Mouse (Mus musculus) intestine, postnatal 0 days (tissue): ENCODE data around the gene Gm5152. TPM values are rescaled to one million over a fixed set of nuclear protein-coding genes. Genes with fewer than 3 reads are reported as not detected.
"Not testable (repeated sequence)": the region's sequence is repeated elsewhere in the genome, so short reads cannot be mapped to it uniquely, and the experiment has no call there.

Experiments used
- ATAC-seq: fragments of 200-750 bp; cut with Nextera tagmentation; 2 replicates; pipeline ENCODE4 v1.8.0; 2017; ENCODE audit warnings: mild to moderate bottlenecking, moderate TSS enrichment, moderate library complexity
- H3K27ac ChIP-seq: fragments of 300-500 bp; sonication (generic); 2 replicates; pipeline ENCODE4 v1.5.1; 2014; ENCODE audit warnings: mild to moderate bottlenecking, low read depth, low read length, moderate library complexity
- H3K27me3 ChIP-seq: fragments of 300-500 bp; sonication (generic); replicated peaks from 2 replicates; pipeline ENCODE4 v1.6.1; 2014; ENCODE audit warnings: low read length, mixed read lengths; ENCODE audit not compliant: control insufficient read depth, insufficient read depth
- H3K36me3 ChIP-seq: fragments of 300-500 bp; sonication (generic); 2 replicates; pipeline ENCODE4 v1.6.1; 2014; ENCODE audit warnings: mild to moderate bottlenecking, moderate library complexity; ENCODE audit not compliant: control insufficient read depth, insufficient read depth
- H3K4me1 ChIP-seq: fragments of 300-500 bp; sonication (generic); replicated peaks from 2 replicates; pipeline ENCODE4 v1.6.1; 2014; ENCODE audit warnings: antibody characterized with exemption, low read length, mixed read lengths; ENCODE audit not compliant: control insufficient read depth, insufficient read depth
- H3K4me2 ChIP-seq: fragments of 300-500 bp; sonication (generic); replicated peaks from 2 replicates; pipeline ENCODE4 v1.6.1; 2014; ENCODE audit warnings: low read depth, mild to moderate bottlenecking, moderate library complexity
- H3K4me3 ChIP-seq: fragments of 300-500 bp; sonication (generic); 2 replicates; pipeline ENCODE4 v1.5.1; 2014; ENCODE audit warnings: low read depth, low read length
- H3K9ac ChIP-seq: fragments of 300-500 bp; sonication (generic); 2 replicates; pipeline ENCODE4 v1.6.1; 2014; ENCODE audit warnings: mild to moderate bottlenecking, low read depth, low read length
- H3K9me3 ChIP-seq: fragments of 300-500 bp; sonication (generic); 2 replicates; pipeline ENCODE4 v1.6.1; 2016; ENCODE audit warnings: mixed run types; ENCODE audit not compliant: control insufficient read depth
- CTCF ChIP-seq: sonication (generic); IDR thresholded peaks from 2 replicates; pipeline ENCODE4 v1.5.1; 2016; ENCODE audit warnings: low read depth, mild to moderate bottlenecking, control low read depth, antibody characterized with exemption, moderate library complexity
- WGBS: fragments of 180-500 bp; shearing (Covaris S2); extraction: QIAGEN DNeasy Blood & Tissue Kit; methylation state at CpG from one replicate; pipeline ENCODE4 v1.1.7; 2014; 5-methylcytosine and 5-hydroxymethylcytosine counted together
- polyA plus RNA-seq: library from polyadenylated mRNA; unstranded; fragments of >200 nt; fragmentation: Nextera tagmentation; extraction: Ambion mirVana; gene quantifications from 2 replicates; pipeline ENCODE4 v1.2.1, GENCODE M21; 2015

The Gm5152 gene
- polyA plus RNA-seq = not detected in 2 replicates

- H3K9me3 ChIP-seq, H3K27me3 ChIP-seq, H3K36me3 ChIP-seq, H3K4me2 ChIP-seq, H3K4me1 ChIP-seq, H3K27ac ChIP-seq, ATAC-seq, H3K9ac ChIP-seq, H3K4me3 ChIP-seq: not testable (repeated sequence)
- no CpG with 5 or more reads among the region's 1 CpGs for WGBS
Measured at GRCm38 (mm10) chr5:10246426-10246825, at the start of gene Gm5152. TSS of gene Gm5152 (minus strand) at chr5:10246526.

DNA sequence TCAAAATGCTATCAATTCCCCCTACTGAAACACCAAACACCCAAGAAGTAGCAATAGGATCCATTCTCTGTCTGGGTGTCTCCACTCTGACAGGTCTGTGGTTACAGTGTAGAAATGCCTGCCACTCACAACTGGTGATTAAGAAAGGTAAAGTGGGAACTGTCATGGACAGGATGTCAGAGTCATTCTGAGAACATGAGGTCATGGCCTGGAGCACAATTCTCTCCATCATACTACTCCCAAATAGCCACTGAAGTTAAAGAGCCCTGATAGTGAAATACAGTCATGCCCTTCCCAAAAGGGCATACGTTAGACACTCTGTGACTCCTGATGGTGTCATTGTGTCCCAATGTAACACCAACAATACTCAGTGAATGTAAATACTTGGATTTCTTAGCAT is 8.4 kb upstream of the Gm5152 start:
- not testable (repeated sequence) for H3K4me1 ChIP-seq, H3K9me3 ChIP-seq, ATAC-seq, H3K4me2 ChIP-seq, H3K27ac ChIP-seq, H3K27me3 ChIP-seq, H3K4me3 ChIP-seq, H3K9ac ChIP-seq, H3K36me3 ChIP-seq
- 91% methylated on average over 1 of the region's 1 CpGs for WGBS

DNA sequence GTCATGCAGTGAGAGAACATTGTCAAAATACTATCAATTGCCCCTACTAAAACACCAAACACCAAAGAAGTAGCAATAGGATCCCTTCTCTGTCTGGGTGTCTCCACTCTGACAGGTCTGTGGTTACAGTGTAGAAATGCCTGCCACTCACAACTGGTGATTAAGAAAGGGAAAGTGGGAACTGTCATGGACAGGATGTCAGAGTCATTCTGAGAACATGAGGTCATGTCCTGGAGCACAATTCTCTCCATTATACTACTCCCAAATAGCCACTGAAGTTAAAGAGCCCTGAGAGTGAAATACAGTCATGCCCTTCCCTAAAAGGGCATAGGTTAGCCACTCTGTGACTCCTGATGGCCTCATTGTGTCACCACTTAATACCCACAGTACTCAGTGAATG is 556 bp downstream of the Gm5152 start:
- ATAC-seq, H3K27ac ChIP-seq, H3K4me2 ChIP-seq, H3K9me3 ChIP-seq, H3K9ac ChIP-seq, H3K36me3 ChIP-seq, H3K4me3 ChIP-seq, H3K4me1 ChIP-seq, H3K27me3 ChIP-seq: not testable (repeated sequence)

GRCm38 (mm10) chr5:10240436-10240835 is 5.9 kb downstream of the Gm5152 start:
- not testable (repeated sequence) for H3K4me2 ChIP-seq, H3K4me3 ChIP-seq, H3K4me1 ChIP-seq, H3K27ac ChIP-seq, H3K9me3 ChIP-seq, H3K9ac ChIP-seq, ATAC-seq, H3K36me3 ChIP-seq, H3K27me3 ChIP-seq
- 86% methylated on average over 3 of the region's 3 CpGs for WGBS

DNA sequence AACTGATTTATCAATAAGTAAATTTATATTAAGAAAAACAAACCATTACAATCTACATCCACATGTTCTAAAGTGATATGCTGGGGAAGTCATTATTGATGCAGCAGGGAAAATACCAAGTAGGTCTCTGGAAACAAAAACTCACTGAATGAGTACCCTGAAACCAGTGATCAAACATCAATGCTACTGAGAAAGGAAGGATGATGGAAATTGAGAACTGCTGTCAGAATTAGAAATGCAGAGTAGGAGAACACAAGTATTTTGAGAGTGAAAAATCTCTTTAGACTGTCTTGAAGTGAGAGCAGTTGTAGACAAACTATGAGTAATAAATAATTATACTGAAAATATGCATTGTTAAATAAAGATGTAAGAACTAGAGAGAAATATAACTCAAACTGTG is 26.0 kb downstream of the Gm5152 start:
- Histone ChIP-seq H3K27ac (no peak overlapping the region), H3K4me2 (no peak overlapping the region), H3K4me1 (no peaks in the 10 kb centered on the region), H3K4me3 (no peak overlapping the region), H3K9ac (no peak overlapping the region), H3K9me3 (no peaks in the 10 kb centered on the region), H3K36me3 (no peaks in the 10 kb centered on the region), H3K27me3 (no peaks in the 10 kb centered on the region)
- ATAC-seq = no peak
- TF ChIP-seq CTCF = no peak

DNA sequence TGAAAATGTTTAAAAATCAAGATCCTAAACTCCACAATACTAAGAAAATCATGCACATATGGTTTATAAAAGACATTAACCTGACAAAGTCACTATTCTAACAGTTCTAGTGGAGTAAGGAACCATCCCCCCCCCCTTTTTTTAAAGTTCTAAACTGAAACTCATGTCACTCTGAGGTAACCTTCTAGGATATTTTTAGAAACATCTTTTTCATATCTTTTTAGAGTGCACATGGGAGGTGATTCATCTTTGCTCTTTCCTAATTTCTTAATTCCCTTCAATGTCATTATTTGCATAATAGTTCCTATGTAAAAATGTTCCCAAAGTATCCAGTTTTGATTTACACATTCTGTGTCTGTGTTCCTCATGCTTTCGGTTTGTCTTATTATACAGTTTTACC is 43.3 kb downstream of the Gm5152 start:
- Histone ChIP-seq H3K36me3 (no peaks in the 10 kb centered on the region), H3K27ac (no peak overlapping the region), H3K4me2 (no peak overlapping the region), H3K27me3 (no peaks in the 10 kb centered on the region), H3K9ac (no peak overlapping the region), H3K9me3 (no peaks in the 10 kb centered on the region), H3K4me3 (no peak overlapping the region), H3K4me1 (no peaks in the 10 kb centered on the region)
- WGBS = 82% methylated on average over 1 of the region's 1 CpGs
- ATAC-seq = no peak
- no peak for TF ChIP-seq CTCF

- ATAC-seq = no peak
- H3K36me3 ChIP-seq = no peaks in the 10 kb centered on the region
- no peaks in the 10 kb centered on the region for H3K4me1 ChIP-seq
- H3K9me3 ChIP-seq = no peaks in the 10 kb centered on the region
- H3K4me3 ChIP-seq = no peak overlapping the region
- WGBS = 83% methylated on average over 1 of the region's 1 CpGs
- TF ChIP-seq CTCF = no peak
- H3K9ac ChIP-seq = no peak overlapping the region
- H3K4me2 ChIP-seq = no peak overlapping the region
- no peaks in the 10 kb centered on the region for H3K27me3 ChIP-seq
- H3K27ac ChIP-seq = no peak overlapping the region
Measured at GRCm38 (mm10) chr5:10196880-10197279, 49.4 kb downstream of the Gm5152 start.
